Mouse (Mus musculus) ovary, postnatal 36 days (tissue): Measurements from ENCODE around the gene Mpv17.

Experiments used
- DNase-seq: peaks from one replicate; pipeline ENCODE4 v3.0.0; 2022; ENCODE audit warnings: low spot score, mixed read lengths

Mpv17 gene

DNA sequence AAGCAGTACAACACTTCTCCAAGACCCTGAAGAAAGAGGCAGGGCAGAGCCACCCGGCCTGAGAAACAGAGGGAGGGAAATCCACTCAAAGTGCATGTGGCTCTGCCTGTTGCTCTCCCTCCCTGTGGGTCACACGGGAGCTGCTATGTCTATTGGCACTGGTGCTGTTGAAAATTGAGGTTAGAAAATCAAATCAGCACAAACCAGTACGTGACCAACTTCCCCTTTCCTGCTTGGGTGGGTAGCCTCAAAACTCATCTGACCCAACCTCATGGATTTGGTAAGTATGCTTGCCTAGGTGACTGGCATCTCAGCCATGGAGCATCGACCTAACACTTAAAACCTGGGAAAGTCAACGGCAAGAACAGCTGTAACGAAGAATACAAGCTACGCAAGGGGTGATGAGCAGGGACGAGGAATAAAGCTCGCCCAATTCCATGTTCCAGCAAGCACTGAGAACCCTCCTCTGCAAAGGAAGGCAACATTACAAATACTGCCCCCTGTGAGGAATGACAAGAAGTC lies 48.2 kb downstream of the Mpv17 start, which contains the start of gene Dnajc5g:
Gene Dnajc5g (plus strand): TSS at position 472 of the 522 bp plus-strand sequence.
- DNase-seq, result no peak

DNA sequence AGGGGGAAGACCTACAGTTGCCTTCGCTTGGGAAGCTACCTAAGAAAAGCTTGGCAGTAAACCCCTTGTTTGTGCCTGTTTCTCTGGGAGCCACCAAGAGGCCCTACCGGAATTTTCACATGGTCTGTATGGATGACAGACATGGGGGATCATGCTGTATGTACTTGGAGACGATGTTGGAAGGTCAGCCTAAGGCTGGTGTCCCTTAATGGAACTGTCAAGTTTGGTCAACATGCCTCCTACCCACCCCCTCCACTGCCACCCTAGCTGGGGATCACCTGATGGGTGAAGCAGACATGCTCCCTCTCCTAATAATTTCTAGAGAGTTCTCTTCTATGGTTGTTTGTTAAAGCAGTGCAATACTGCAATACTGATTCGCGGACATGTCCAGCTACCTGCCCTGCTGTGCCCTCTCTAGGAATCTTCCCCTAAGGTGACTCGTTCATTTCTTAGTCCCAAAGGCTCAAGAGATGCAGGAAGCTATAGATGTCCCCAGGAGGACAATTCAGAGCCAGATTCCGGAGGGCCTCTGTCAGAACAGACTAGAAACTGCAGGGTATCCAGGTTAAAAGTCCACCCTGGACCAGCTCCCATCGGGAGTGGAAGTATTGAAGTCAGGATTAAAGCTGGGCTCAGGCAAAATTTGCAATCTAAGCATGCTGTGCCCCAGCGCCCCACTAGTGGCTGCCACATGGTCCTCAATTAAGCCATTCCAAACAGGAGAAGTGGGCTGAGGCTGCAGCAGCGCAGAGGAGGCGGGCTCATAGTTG lies 58.2 kb downstream of the Mpv17 start:
- DNase-seq, result no peak

DNA sequence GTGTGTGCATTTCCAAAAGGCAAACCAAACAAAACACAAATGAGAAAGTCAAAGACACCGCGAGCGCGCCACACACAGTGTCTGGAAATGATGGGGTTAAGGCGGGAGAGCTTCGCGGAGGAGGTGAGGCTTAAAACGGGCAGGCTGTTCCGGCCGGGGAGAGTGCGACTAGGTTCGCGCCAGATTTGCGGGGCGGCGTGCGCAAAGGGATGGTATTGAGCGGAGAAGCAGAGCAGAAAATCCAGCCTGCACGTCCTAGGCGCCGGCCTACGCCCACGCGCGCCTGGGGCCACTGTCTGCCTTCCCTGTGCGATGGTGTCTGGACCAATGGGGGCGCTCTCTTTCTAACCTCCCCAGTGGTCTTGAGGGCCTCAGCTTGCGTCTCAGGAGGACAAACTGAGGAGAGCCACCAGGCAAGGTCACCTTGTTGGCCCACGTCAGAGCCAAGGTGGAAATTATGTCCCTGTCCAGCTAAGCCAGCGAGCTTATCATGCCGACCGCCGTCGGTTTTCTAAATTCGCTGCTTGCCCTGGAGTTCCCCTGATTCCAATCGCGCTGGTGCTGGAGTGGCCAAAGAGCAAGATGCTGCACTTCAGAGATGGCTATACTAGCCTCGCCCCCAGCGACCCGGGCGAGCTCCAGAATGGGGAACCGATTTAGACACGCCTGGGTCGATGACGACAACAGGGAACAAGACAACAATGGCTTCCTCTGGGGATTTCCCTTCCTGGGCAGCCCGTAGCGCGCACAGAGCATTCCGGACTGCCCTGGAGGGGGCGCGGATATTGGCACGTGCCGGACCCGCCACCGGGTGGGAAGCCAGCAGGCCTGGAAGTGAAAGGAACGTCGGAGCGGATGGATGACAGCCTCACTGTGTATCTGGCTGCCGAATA lies 59.0 kb downstream of the Mpv17 start:
- peak; percentile 35 for DNase-seq

DNA sequence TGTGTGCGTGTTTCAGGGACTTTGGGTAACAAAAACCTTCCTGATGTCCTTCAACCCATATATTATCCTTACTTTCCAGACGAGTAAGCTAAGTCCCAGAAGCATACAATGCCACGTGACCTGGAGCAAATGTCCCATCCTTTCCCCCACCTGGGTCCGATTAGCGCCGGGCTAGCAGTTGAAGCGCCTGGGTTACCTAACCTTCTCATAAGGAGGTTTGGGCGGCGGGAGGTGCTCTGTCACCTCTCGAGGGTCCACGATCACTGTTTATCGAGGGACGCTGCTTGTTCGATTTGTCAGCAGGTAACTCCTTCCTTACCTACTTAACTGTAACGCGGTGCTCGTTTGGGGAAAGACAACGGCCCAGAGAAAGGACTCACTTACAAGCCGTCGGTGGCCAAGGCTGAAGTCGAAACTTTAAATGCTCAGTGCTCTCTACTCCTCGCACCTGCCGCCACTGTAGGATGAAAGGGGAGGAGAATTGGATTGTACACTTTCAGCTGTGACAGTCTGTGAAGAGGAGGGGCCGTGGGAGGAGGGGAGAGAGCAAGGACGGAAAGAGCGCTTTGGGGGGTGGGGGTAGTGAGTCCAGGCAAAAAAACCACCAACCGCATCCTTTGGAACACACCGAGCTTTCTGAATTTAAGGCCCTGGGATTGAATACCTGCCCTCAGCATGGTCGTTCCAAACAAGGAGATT lies 59.8 kb downstream of the Mpv17 start:
- no peak for DNase-seq

DNA sequence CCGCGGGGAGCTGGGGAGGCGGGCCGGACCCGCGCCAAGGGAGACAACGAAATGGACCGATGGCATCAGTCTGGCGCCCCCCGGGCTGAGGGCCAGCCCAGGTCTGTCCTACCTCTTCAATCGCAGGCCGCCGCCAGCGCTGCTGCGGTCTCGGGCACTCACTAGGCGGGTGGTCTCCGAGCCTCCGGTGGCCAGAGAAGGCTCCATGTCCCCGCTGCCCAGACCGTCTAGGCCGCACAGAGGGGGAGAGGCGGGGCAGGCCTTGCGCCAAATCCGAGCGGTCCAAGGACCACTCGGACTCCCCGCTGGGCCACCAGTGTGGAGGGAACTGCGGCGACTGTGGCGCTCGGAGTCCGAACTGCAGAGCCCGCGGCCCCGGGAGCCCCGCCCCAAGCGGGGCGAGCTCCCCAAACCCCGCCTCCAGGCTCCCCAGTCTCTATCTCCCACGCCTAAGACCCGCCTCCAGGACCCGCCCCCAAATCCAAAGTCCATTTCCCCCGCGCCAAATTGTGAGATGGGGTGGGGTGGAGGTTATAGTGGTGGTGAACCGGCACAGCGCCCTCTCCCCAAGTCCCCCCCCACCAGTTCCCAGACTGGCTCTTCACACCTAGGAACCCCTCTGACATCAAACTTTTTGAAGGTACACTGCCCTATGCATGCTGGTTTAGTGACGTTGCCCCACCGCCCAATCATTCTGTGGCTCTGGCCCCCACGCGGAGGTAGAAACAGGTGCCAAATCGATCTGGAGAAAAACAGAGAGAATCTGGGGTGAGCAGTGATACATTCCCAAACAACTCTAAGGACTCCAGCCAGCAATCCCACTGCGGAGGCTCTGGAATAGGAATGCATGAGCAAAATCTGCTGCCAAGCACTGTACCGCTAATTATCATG lies 60.7 kb downstream of the Mpv17 start:
- peak; percentile 45 for DNase-seq

DNA sequence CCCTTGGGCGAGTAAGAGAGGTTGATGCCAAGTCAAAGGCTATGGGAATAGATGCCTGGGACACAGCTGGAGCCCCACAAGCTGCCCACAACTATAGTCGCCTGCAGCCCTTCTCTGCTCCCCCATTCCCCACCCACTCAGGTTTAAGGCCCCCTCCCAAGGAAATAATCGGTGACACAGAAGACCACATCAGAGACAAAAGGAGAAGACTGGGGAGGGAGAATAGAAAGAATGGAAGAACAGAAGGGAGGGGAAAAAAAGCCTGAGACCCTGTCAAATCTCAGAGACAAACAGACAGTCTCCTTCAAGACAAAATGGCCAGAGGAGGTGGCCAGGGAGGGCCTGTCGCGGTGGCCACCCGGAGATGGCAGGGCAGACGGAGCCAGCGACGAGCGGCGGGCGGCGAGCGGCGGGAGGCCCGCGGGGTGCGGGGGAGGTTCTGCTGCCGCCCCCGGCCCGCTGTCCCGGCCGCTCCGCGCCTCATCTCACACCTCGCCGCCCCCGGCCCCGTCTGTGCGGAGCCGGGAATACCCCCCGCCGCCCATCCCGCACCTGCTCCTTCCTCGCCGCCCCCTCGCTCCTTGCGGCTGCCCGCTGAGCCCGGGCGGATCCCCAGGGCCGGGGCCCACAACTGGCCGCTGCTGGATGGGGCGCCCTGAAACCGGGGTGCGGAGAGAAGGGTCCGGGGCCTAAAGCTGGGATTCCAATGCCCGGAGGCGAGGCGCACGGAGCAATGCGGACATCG lies 61.6 kb downstream of the Mpv17 start:
- DNase-seq, result no peak
